8 mouse cellular contexts compared by ENCODE assay signal in genomic region chr13:93191831-93192645, GRCm38 (mm10). TPM values are rescaled to one million over a fixed set of nuclear protein-coding genes. Genes with fewer than 3 reads are reported as not detected.
A peak's percentile ranks its signal among the peaks of the same experiment; 100 is the strongest.
DNase-seq lines count a peak whose midpoint lies in the region; ATAC-seq and TF ChIP-seq lines count a peak whose summit lies in the region.

Gene Tent2 (minus strand): TSS chr13:93192385.

- peak; percentile 99 for ATAC-seq in forebrain, embryonic 15.5 days (replicated peaks)
- ATAC-seq in neutrophil, adult 5-6 weeks (ENCODE audit: extremely low read depth, insufficient number of reproducible peaks, low FRiP score, poor library complexity, severe bottlenecking), result peak; percentile 99

- H3K27me3 ChIP-seq in forebrain, embryonic 15.5 days, result no peaks in the 10 kb centered on the region

- intact Hi-C loops in heart, postnatal 25 days (cut with DNase I), result loop anchor here (5.0 kb wide), 1 partner anchor 110 kb away; no protein-coding TSS in a partner anchor

- WGBS in forebrain, embryonic 15.5 days, result under 1% methylated on average over 71 of the region's 72 CpGs
- under 1% methylated on average over 71 of the region's 72 CpGs for WGBS in lung, adult 2 months

- peak; percentile 92 for TF ChIP-seq POLR2A in lung, adult 2 months (IDR thresholded peaks at IDR 0.05; ENCODE audit: borderline replicate concordance, extremely low read depth, low read depth, low read length)

- TF ChIP-seq CTCF in lung, adult 2 months (IDR thresholded peaks at IDR 0.05; ENCODE audit: insufficient read depth, low read length), result no peak

- peak within 1 kb of the TSS; percentile 67 for H3K4me2 ChIP-seq in forebrain, embryonic 15.5 days (replicated peaks)

- DNase-seq in ES-E14 (ENCODE audit: low read depth, low spot score), result peak; percentile 91
- DNase-seq in cerebellum, adult 11-12 months, result peak; percentile 96
- DNase-seq in heart, postnatal 25 days (ENCODE audit: low spot score), result peak; percentile 92
- peak; percentile 93 to 96 for DNase-seq in layer of hippocampus, adult 18-20 months (ENCODE audit: low spot score in 2 of 2)
- peak; percentile 89 for DNase-seq in lung, adult 2 months
- peak; percentile 90 to 93 for DNase-seq in thymus, adult 18-20 months

- H3K9me3 ChIP-seq in ES-E14 (ENCODE audit: control insufficient read depth, insufficient read depth, low read depth, low read length), result no peaks in the 10 kb centered on the region
- H3K9me3 ChIP-seq in forebrain, embryonic 15.5 days, result no peaks in the 10 kb centered on the region

- H3K4me1 ChIP-seq in ES-E14 (ENCODE audit: control insufficient read depth in 2 of 2, insufficient read depth in 2 of 2, low read length in 2 of 2, poor library complexity in 1 of 2), result peaks cover 2% of the 10 kb centered on the region in 2 experiments; a peak in 2 of 4 replicates
- peaks cover 22% of the 10 kb centered on the region for H3K4me1 ChIP-seq in forebrain, embryonic 15.5 days
- H3K4me1 ChIP-seq in lung, adult 2 months (ENCODE audit: control insufficient read depth, insufficient read depth, low read length), result peaks cover 10% of the 10 kb centered on the region

- in situ Hi-C loops in ES-E14 (cut with MboI; ENCODE audit: low sequenced_read_pairs in 2 of 2, unreplicated experiment in 2 of 2), result no loop called here

- H3K9ac ChIP-seq in ES-E14 (ENCODE audit: insufficient read depth, low read depth, low read length, poor library complexity, severe bottlenecking), result peak within 1 kb of the TSS; percentile 98
- H3K9ac ChIP-seq in forebrain, embryonic 15.5 days (replicated peaks), result peak within 1 kb of the TSS; percentile 94

- peak within 1 kb of the TSS; percentile 90 for H3K27ac ChIP-seq in ES-E14 (ENCODE audit: insufficient read depth, low read depth, low read length, poor library complexity, severe bottlenecking)
- peak within 1 kb of the TSS; percentile 88 for H3K27ac ChIP-seq in forebrain, embryonic 15.5 days (replicated peaks)

- no peaks in the 10 kb centered on the region for H3K36me3 ChIP-seq in ES-E14 (ENCODE audit: control insufficient read depth, insufficient read depth, low read length, poor library complexity, severe bottlenecking)
- H3K36me3 ChIP-seq in forebrain, embryonic 15.5 days, result no peaks in the 10 kb centered on the region

- H3K4me3 ChIP-seq in ES-E14 (ENCODE audit: insufficient read depth in 1 of 2, low read depth in 1 of 2, low read length in 2 of 2, poor library complexity in 1 of 2, severe bottlenecking in 1 of 2), result peak within 1 kb of the TSS; percentile 88 to 96
- H3K4me3 ChIP-seq in forebrain, embryonic 15.5 days, result peak within 1 kb of the TSS; percentile 90
- H3K4me3 ChIP-seq in lung, adult 2 months (replicated peaks; ENCODE audit: extremely low read depth, low read depth, low read length), result peak within 1 kb of the TSS; percentile 82

TF ChIP-seq in ES-E14, 5 proteins besides CTCF, POLR2A, EP300 and RAD21:
- peak; percentile 95 for TF ChIP-seq ZNF384 (IDR thresholded peaks at IDR 0.05; ENCODE audit: low read depth, low read length)
- TF ChIP-seq ZC3H11A (IDR thresholded peaks at IDR 0.05; ENCODE audit: borderline replicate concordance, low read depth, low read length), result no peak
- TF ChIP-seq MAFK (IDR thresholded peaks at IDR 0.05; ENCODE audit: insufficient read depth, low read depth, low read length), result no peak
- TF ChIP-seq HCFC1 (IDR thresholded peaks at IDR 0.05; ENCODE audit: borderline replicate concordance, insufficient read depth, low read length), result peak; percentile 73; the same call in 1 of the 2 replicates
TF ChIP-seq in ES-E14: peak in this region for 2.

RNA-seq across cellular contexts. Expression of gene Tent2, which starts in this region (rescaled TPM):
- total RNA-seq in ES-E14 (2012; rRNA removed), result 19.3 and 27.9 TPM in 2 replicates
- polyA plus RNA-seq in forebrain, embryonic 15.5 days (2015; fragmentation: Nextera tagmentation; extraction: Ambion mirVana), result 45.3 and 45.9 TPM in 2 replicates
- 10 to 100 TPM; 12.0 to 12.3 TPM for total RNA-seq in heart, postnatal 25 days (2021)
- total RNA-seq in layer of hippocampus, adult 18-20 months (2021), result 10 to 100 TPM; 24.7 to 26.2 TPM
- 12.2 and 16.0 TPM in 2 replicates for polyA plus RNA-seq in lung, adult 2 months (2012; rRNA removed)
- 56.1 and 67.7 TPM in 2 replicates for total RNA-seq in neutrophil, adult 5-6 weeks (2017)

Comparison
In these comparisons a context has a peak if more than half of its experiments do, and no peak if none do; other contexts are left out.
1. Peak in every context shown above with its lines: DNase-seq, ATAC-seq, H3K4me3 ChIP-seq and H3K27ac ChIP-seq.